Mouse (Mus musculus): Measurements from ENCODE around the gene Dnaja4.

The Dnaja4 gene

GRCm38 (mm10) chr9:54699345-54700173, 886 bp downstream of the Dnaja4 start:
- DNase-seq (ENCODE audit: low spot score in 2 of 2) = peak; percentile 71 to 83

- no peak for DNase-seq (ENCODE audit: low spot score in 2 of 2)
These were observed 1.5 kb downstream of the Dnaja4 start for GRCm38 (mm10) chr9:54700174-54700475.

GRCm38 (mm10) chr9:54700746-54701145, 2.1 kb downstream of the Dnaja4 start:
- no peak for DNase-seq (ENCODE audit: low spot score in 2 of 2)

- no peak for DNase-seq (ENCODE audit: low spot score in 2 of 2)
These were observed 3.9 kb downstream of the Dnaja4 start for GRCm38 (mm10) chr9:54702581-54702980.

GRCm38 (mm10) chr9:54704361-54704760, 5.7 kb downstream of the Dnaja4 start:
- no peak for DNase-seq (ENCODE audit: low spot score in 2 of 2)

GRCm38 (mm10) chr9:54705561-54705960, 6.9 kb downstream of the Dnaja4 start:
- DNase-seq (ENCODE audit: low spot score in 2 of 2) = no peak

- DNase-seq (ENCODE audit: low spot score in 2 of 2) = no peak
These were observed 8.8 kb downstream of the Dnaja4 start for GRCm38 (mm10) chr9:54707288-54707999.

- no peak for DNase-seq (ENCODE audit: low spot score in 2 of 2)
These were observed 9.4 kb downstream of the Dnaja4 start for GRCm38 (mm10) chr9:54708085-54708484.

- DNase-seq (ENCODE audit: low spot score in 2 of 2) = no peak
These were observed 17.1 kb downstream of the Dnaja4 start for GRCm38 (mm10) chr9:54715776-54716175.

- no peak for DNase-seq (ENCODE audit: low spot score in 2 of 2)
These were observed 18.9 kb downstream of the Dnaja4 start for GRCm38 (mm10) chr9:54717527-54717926.

GRCm38 (mm10) chr9:54722156-54722555, 23.5 kb downstream of the Dnaja4 start:
- no peak for DNase-seq (ENCODE audit: low spot score in 2 of 2)

GRCm38 (mm10) chr9:54722596-54722995, 23.9 kb downstream of the Dnaja4 start:
- peak in 1 of 2 experiments; percentile 30 for DNase-seq (ENCODE audit: low spot score in 2 of 2)

- DNase-seq (ENCODE audit: low spot score in 2 of 2) = no peak
These were observed 27.6 kb downstream of the Dnaja4 start for GRCm38 (mm10) chr9:54726315-54726714.

- DNase-seq (ENCODE audit: low spot score in 2 of 2) = no peak
These were observed 33.4 kb downstream of the Dnaja4 start for GRCm38 (mm10) chr9:54732122-54732521.

- DNase-seq (ENCODE audit: low spot score in 2 of 2) = peak; percentile 98
These were observed 35.4 kb downstream of the Dnaja4 start, which contains the start of gene Wdr61 for GRCm38 (mm10) chr9:54733921-54734638. Wdr61 (minus strand) TSS chr9:54734519.

GRCm38 (mm10) chr9:54734639-54735252, 36.1 kb downstream of the Dnaja4 start:
- no peak for DNase-seq (ENCODE audit: low spot score in 2 of 2)

GRCm38 (mm10) chr9:54736284-54736701, 37.6 kb downstream of the Dnaja4 start:
- DNase-seq (ENCODE audit: low spot score in 2 of 2) = peak in 1 of 2 experiments; percentile 15

GRCm38 (mm10) chr9:54738376-54738775, 39.7 kb downstream of the Dnaja4 start:
- DNase-seq (ENCODE audit: low spot score in 2 of 2) = peak; percentile 44 to 46

GRCm38 (mm10) chr9:54743891-54744290, 45.2 kb downstream of the Dnaja4 start:
- no peak for DNase-seq (ENCODE audit: low spot score in 2 of 2)

GRCm38 (mm10) chr9:54745740-54746370, 47.2 kb downstream of the Dnaja4 start:
- no peak for DNase-seq (ENCODE audit: low spot score in 2 of 2)

- DNase-seq (ENCODE audit: low spot score in 2 of 2) = no peak
These were observed 51.7 kb downstream of the Dnaja4 start for GRCm38 (mm10) chr9:54750215-54750981.
